Mouse (Mus musculus) testis, postnatal 10 days (tissue): ENCODE data around the gene Cfap58.

Experiments
- DNase-seq: peaks from one replicate; pipeline ENCODE4 v3.0.0; 2021; ENCODE audit warnings: low spot score

Cfap58 gene

DNA sequence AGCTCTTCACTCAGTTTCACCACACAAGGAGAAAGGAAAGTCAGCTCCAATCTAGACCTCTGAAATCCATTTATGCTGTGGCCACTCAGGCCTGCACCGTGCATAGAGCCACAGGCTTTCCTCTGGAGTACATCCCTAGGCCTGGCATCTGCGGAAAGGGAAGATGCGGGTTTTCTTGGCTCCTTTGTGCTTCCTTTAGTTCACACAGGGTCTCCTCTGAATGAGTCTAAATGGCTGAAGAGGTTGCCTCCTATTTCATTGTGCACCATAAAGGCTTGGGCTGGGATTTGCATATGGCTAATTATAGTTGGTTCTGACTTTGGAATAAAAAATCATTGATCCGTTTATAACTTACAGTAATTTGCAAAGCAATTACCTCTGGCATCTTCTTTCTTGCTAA lies 144.0 kb downstream of the Cfap58 start:
- no peak for DNase-seq
